Mouse (Mus musculus): ENCODE data around the gene Ccr1l1. TPM values are rescaled to one million over a fixed set of nuclear protein-coding genes. Genes with fewer than 3 reads are reported as not detected.

Gene Ccr1l1
- polyA plus RNA-seq, 1 experiment from 2014 or later: not detected

DNA sequence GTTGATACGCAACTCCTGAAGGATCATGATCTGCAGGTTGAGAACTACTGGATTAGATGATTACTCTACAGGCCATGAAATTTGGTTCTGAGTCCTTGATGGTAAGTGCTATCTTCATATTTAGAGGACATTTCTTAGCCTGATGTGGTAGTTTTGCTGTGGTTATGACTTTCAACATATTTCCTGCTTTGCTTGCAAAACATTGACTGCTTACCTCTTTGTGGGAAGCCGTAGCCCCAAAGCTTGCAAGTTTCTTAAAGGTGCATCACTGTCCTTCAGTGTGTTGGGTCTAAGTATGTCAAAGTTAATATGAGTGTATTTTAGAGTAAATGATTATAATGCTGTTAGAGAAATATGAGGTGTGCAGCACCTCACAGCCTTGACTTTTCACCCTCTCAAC is 40.2 kb downstream of the Ccr1l1 start:
- WGBS: 90% methylated on average over 2 of the region's 2 CpGs
- Histone ChIP-seq H3K4me2 (ENCODE audit: low read depth, low read length) (no peak overlapping the region), H3K27me3 (ENCODE audit: control insufficient read depth, insufficient read depth, low read length) (no peaks in the 10 kb centered on the region), H3K27ac (replicated peaks; ENCODE audit: low read depth, low read length) (no peak overlapping the region), H3K9ac (replicated peaks; ENCODE audit: low read length) (no peak overlapping the region), H3K9me3 (replicated peaks; ENCODE audit: control insufficient read depth, low read length) (no peaks in the 10 kb centered on the region), H3K4me1 (ENCODE audit: control insufficient read depth, insufficient read depth, low read length) (no peaks in the 10 kb centered on the region), H3K4me3 (ENCODE audit: low read depth, low read length) (no peak overlapping the region), H3K36me3 (replicated peaks; ENCODE audit: control insufficient read depth, insufficient read depth, low read depth, low read length) (no peaks in the 10 kb centered on the region)
- DNase-seq (ENCODE audit: low spot score) (no peak), ATAC-seq (replicated peaks; ENCODE audit: insufficient number of reproducible peaks, low FRiP score, low TSS enrichment, low read depth) (no peak)

DNA sequence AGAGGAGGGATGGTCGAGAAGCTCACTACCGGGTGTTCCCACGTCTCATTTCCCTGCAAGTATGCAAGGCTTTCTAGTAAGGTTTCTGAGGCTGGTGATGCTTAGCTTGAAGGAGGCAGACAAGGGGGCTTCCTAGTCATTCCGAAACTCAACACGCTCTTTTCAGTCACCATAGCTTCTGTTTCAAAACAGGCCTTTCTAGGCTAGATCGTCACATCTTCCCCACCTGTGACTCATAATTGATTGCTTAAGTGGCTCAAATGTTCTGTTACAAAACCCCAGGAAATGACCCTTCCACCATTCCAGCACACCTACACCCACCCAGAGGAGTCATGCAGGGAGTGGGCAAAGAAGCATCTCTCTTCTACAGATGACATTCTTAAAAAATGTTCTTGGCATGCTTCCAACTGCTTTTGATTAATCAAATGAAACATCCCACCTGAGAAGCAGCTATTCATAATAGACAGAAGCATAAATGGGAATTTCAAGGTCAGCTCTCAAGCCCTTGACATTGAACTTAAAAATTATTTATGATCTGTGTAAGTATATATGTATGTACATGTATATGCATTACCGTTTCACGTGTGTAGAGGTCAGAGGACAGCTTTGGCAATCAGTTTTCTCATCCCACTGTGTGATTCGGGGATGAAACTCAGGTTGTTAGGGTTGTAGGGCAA is 41.5 kb downstream of the Ccr1l1 start:
- H3K27me3 ChIP-seq (ENCODE audit: control insufficient read depth, insufficient read depth, low read length): no peaks in the 10 kb centered on the region
- no peaks in the 10 kb centered on the region for H3K4me1 ChIP-seq (ENCODE audit: control insufficient read depth, insufficient read depth, low read length)
- WGBS: 88% methylated on average over 9 of the region's 9 CpGs
- ATAC-seq (replicated peaks; ENCODE audit: insufficient number of reproducible peaks, low FRiP score, low TSS enrichment, low read depth): no peak
- H3K9me3 ChIP-seq (replicated peaks; ENCODE audit: control insufficient read depth, low read length): no peaks in the 10 kb centered on the region
- H3K27ac ChIP-seq (replicated peaks; ENCODE audit: low read depth, low read length): no peak overlapping the region
- no peak overlapping the region for H3K4me2 ChIP-seq (ENCODE audit: low read depth, low read length)
- DNase-seq (ENCODE audit: low spot score): no peak
- H3K9ac ChIP-seq (replicated peaks; ENCODE audit: low read length): no peak overlapping the region
- H3K36me3 ChIP-seq (replicated peaks; ENCODE audit: control insufficient read depth, insufficient read depth, low read depth, low read length): no peaks in the 10 kb centered on the region
- H3K4me3 ChIP-seq (ENCODE audit: low read depth, low read length): no peak overlapping the region

DNA sequence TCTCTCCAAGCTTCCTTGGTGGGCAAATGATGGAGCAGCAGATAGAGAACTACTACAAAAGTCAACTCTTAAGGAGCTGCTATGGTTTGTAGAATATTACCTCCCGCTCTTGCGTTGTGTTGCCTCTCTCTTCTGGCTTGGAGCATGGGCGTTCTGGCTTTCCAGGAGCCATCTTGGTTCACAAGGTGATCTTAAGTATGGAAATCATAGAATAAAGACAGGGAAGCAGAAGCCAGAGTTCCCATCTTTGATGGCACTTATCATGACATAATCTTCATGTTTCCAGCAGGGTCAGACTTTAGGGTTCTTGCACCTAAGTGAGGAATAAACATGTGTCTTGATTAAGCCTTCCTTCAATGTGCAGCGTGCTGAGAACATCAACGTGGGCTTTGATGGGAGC is 42.4 kb downstream of the Ccr1l1 start:
- WGBS: 84% methylated on average over 5 of the region's 5 CpGs
- ATAC-seq (replicated peaks; ENCODE audit: insufficient number of reproducible peaks, low FRiP score, low TSS enrichment, low read depth): no peak
- no peak overlapping the region for H3K27ac ChIP-seq (replicated peaks; ENCODE audit: low read depth, low read length)
- H3K36me3 ChIP-seq (replicated peaks; ENCODE audit: control insufficient read depth, insufficient read depth, low read depth, low read length): no peaks in the 10 kb centered on the region
- H3K9ac ChIP-seq (replicated peaks; ENCODE audit: low read length): no peak overlapping the region
- no peaks in the 10 kb centered on the region for H3K9me3 ChIP-seq (replicated peaks; ENCODE audit: control insufficient read depth, low read length)
- H3K4me1 ChIP-seq (ENCODE audit: control insufficient read depth, insufficient read depth, low read length): no peaks in the 10 kb centered on the region
- no peak overlapping the region for H3K4me2 ChIP-seq (ENCODE audit: low read depth, low read length)
- no peak for DNase-seq (ENCODE audit: low spot score)
- H3K27me3 ChIP-seq (ENCODE audit: control insufficient read depth, insufficient read depth, low read length): no peaks in the 10 kb centered on the region
- H3K4me3 ChIP-seq (ENCODE audit: low read depth, low read length): no peak overlapping the region

DNA sequence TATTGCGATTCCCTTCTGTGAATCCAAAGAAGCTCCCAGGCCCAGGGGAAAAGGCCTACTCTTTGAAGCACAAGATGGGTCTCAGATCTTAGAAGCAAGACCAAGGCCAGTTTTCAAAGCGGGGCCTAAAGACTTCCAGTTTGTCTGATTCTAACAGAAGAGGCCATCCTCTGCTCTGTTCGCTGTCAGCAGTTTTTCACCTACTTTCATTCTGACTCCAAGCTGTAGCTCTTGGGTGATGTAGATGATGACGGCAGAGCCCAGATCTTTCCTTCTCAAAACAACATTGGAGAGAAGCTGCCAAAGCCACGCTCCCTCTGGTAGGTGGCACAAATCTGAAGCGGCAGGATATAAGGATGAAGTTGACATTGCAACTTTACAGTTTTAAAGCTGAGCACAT is 42.9 kb downstream of the Ccr1l1 start:
- Histone ChIP-seq H3K4me1 (ENCODE audit: control insufficient read depth, insufficient read depth, low read length) (no peaks in the 10 kb centered on the region), H3K36me3 (replicated peaks; ENCODE audit: control insufficient read depth, insufficient read depth, low read depth, low read length) (no peaks in the 10 kb centered on the region), H3K9ac (replicated peaks; ENCODE audit: low read length) (no peak overlapping the region), H3K27me3 (ENCODE audit: control insufficient read depth, insufficient read depth, low read length) (no peaks in the 10 kb centered on the region), H3K9me3 (replicated peaks; ENCODE audit: control insufficient read depth, low read length) (no peaks in the 10 kb centered on the region), H3K4me2 (ENCODE audit: low read depth, low read length) (no peak overlapping the region), H3K27ac (replicated peaks; ENCODE audit: low read depth, low read length) (no peak overlapping the region), H3K4me3 (ENCODE audit: low read depth, low read length) (no peak overlapping the region)
- DNase-seq (ENCODE audit: low spot score): no peak
- WGBS: 88% methylated on average over 6 of the region's 6 CpGs
- no peak for ATAC-seq (replicated peaks; ENCODE audit: insufficient number of reproducible peaks, low FRiP score, low TSS enrichment, low read depth)

DNA sequence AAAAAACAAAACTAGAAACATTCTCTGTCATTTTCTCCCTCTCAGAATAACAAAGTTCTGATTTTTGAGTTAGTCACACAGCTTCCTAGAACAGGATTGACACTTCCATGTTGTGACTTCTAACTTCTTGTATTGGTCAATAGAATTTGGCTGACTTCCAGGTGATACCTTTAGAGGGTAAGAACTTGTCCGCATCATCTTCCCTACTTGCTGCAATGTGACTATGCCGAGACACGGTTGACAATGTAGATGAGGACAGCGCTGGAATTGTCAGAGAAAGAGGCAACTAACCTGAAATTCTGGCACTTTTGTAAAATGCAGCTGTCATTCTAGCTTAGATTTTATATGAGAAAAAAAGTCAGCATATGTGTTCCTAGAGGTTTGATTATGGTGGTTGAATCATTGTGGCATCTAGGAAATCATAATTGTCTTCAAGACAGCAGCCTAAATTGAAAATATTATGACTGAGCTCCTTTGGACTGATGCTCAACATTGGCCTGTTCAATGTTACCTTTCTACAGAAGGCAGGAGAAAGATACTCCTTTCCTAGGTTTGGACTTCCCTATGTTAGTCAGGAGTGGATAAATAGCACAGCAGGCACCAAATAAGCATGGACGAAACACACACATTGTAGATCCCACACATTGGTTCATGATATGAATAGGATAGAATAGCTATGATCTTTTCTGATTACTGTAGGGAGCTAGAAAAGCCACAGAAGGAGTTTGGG is 44.3 kb downstream of the Ccr1l1 start:
- H3K9ac ChIP-seq (replicated peaks; ENCODE audit: low read length): no peak overlapping the region
- no peaks in the 10 kb centered on the region for H3K9me3 ChIP-seq (replicated peaks; ENCODE audit: control insufficient read depth, low read length)
- no peak overlapping the region for H3K4me2 ChIP-seq (ENCODE audit: low read depth, low read length)
- DNase-seq (ENCODE audit: low spot score) (no peak), ATAC-seq (replicated peaks; ENCODE audit: insufficient number of reproducible peaks, low FRiP score, low TSS enrichment, low read depth) (no peak)
- no peaks in the 10 kb centered on the region for H3K36me3 ChIP-seq (replicated peaks; ENCODE audit: control insufficient read depth, insufficient read depth, low read depth, low read length)
- H3K4me1 ChIP-seq (ENCODE audit: control insufficient read depth, insufficient read depth, low read length): no peaks in the 10 kb centered on the region
- 88% methylated on average over 5 of the region's 5 CpGs for WGBS
- H3K4me3 ChIP-seq (ENCODE audit: low read depth, low read length): no peak overlapping the region
- no peaks in the 10 kb centered on the region for H3K27me3 ChIP-seq (ENCODE audit: control insufficient read depth, insufficient read depth, low read length)
- no peak overlapping the region for H3K27ac ChIP-seq (replicated peaks; ENCODE audit: low read depth, low read length)

DNA sequence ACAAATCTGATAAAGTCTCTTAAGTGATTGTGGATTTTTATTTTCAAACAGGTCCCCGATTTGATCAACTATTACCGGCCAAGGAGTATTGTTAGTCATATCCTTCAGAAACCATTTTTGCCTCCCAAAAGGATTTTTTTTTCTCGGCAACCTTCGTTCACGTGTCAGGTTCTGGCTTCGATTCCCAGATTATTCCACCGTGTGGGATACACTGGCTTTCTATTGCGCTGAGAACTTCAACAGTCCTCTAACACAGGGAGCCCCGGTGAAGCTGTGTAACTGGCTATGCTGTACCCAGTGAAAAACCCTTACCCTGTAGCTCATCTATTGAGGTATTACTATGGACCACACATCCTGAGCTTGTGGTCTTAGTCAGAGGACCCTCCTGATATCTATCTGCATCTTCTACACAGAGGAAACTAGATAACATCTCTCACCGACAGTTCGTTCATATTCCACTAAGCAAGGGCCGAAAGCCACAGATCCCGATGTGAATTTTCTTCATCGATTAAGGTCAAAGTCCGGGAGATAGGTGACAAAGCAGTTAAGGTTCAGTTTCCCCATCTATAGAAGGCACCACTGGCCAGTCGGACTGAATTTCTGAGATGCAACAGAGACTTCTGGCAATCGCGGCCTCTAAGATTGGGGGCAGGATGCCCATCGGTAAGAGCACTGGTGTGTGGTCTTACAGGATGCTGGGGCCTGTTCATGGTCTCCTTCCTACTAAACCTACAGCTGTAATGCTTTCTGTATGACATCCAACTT is 45.1 kb downstream of the Ccr1l1 start:
- ATAC-seq (replicated peaks; ENCODE audit: insufficient number of reproducible peaks, low FRiP score, low TSS enrichment, low read depth) (no peak), DNase-seq (ENCODE audit: low spot score) (no peak)
- H3K4me2 ChIP-seq (ENCODE audit: low read depth, low read length): no peak overlapping the region
- no peaks in the 10 kb centered on the region for H3K36me3 ChIP-seq (replicated peaks; ENCODE audit: control insufficient read depth, insufficient read depth, low read depth, low read length)
- no peak overlapping the region for H3K27ac ChIP-seq (replicated peaks; ENCODE audit: low read depth, low read length)
- no peaks in the 10 kb centered on the region for H3K4me1 ChIP-seq (ENCODE audit: control insufficient read depth, insufficient read depth, low read length)
- no peaks in the 10 kb centered on the region for H3K9me3 ChIP-seq (replicated peaks; ENCODE audit: control insufficient read depth, low read length)
- WGBS: 92% methylated on average over 19 of the region's 19 CpGs
- no peaks in the 10 kb centered on the region for H3K27me3 ChIP-seq (ENCODE audit: control insufficient read depth, insufficient read depth, low read length)
- H3K4me3 ChIP-seq (ENCODE audit: low read depth, low read length): no peak overlapping the region
- no peak overlapping the region for H3K9ac ChIP-seq (replicated peaks; ENCODE audit: low read length)

DNA sequence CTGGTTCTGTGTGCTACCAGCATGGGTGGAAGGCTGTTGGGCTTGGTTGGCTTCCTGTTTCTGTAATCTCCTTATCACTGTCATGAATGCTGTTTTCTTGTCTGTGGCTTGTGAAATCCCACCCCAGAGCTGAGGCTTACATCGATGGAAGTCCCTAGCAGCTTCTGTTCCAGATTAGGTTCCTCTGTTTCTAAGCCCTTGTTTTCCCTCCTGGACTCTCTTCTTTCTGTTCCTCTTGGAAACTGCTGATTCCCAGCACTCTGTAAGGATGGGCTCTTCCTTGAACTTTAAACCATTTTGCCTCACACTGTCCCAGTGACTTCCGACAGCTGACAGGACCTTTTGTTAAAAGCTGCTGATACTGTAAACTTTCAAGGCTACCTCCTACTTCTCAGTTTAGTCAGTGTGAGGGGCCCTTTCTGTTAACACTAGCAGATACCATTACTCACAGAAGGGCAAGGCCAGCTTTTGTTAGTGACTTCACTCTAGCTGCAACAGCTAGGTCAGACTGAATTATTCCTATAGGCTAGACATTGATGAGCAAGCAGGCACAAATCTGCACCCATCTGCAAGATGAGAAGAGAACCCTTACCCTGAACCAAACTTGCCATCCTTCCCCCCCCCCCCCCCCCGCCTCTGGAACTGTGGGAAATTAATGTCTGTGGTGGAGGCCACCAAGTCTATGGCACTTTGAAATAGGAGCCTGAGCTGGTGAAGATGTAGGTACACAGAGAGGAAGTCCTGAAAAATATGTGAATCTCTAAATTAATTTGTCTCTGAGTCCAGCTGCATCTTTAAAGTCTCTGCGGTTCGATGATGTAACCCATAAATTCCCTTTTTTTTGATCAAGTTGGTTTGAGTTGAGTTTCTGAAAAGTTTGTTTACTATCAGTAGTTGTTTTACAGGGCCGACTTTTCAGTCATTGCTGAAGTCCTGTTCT is 46.2 kb downstream of the Ccr1l1 start:
- ATAC-seq (replicated peaks; ENCODE audit: insufficient number of reproducible peaks, low FRiP score, low TSS enrichment, low read depth) (no peak), DNase-seq (ENCODE audit: low spot score) (no peak)
- H3K9ac ChIP-seq (replicated peaks; ENCODE audit: low read length): no peak overlapping the region
- no peaks in the 10 kb centered on the region for H3K9me3 ChIP-seq (replicated peaks; ENCODE audit: control insufficient read depth, low read length)
- H3K27ac ChIP-seq (replicated peaks; ENCODE audit: low read depth, low read length): no peak overlapping the region
- H3K4me3 ChIP-seq (ENCODE audit: low read depth, low read length): no peak overlapping the region
- 70% methylated on average over 6 of the region's 6 CpGs for WGBS
- H3K36me3 ChIP-seq (replicated peaks; ENCODE audit: control insufficient read depth, insufficient read depth, low read depth, low read length): no peaks in the 10 kb centered on the region
- H3K4me2 ChIP-seq (ENCODE audit: low read depth, low read length): no peak overlapping the region
- H3K4me1 ChIP-seq (ENCODE audit: control insufficient read depth, insufficient read depth, low read length): no peaks in the 10 kb centered on the region
- H3K27me3 ChIP-seq (ENCODE audit: control insufficient read depth, insufficient read depth, low read length): no peaks in the 10 kb centered on the region

Data from embryonic facial prominence, embryonic 11.5 days (tissue).